Mouse (Mus musculus) heart, postnatal 0 days (tissue): Measurements from ENCODE around the gene Gpr152.

Experiments used
- CTCF ChIP-seq: IDR thresholded peaks from 2 replicates; pipeline ENCODE4 v1.5.1; 2016; ENCODE audit warnings: antibody characterized with exemption, control low read depth, low read depth
- EP300 ChIP-seq: IDR thresholded peaks from 2 replicates; pipeline ENCODE4 v1.6.1; 2016; ENCODE audit warnings: antibody characterized with exemption, low read depth

DNA sequence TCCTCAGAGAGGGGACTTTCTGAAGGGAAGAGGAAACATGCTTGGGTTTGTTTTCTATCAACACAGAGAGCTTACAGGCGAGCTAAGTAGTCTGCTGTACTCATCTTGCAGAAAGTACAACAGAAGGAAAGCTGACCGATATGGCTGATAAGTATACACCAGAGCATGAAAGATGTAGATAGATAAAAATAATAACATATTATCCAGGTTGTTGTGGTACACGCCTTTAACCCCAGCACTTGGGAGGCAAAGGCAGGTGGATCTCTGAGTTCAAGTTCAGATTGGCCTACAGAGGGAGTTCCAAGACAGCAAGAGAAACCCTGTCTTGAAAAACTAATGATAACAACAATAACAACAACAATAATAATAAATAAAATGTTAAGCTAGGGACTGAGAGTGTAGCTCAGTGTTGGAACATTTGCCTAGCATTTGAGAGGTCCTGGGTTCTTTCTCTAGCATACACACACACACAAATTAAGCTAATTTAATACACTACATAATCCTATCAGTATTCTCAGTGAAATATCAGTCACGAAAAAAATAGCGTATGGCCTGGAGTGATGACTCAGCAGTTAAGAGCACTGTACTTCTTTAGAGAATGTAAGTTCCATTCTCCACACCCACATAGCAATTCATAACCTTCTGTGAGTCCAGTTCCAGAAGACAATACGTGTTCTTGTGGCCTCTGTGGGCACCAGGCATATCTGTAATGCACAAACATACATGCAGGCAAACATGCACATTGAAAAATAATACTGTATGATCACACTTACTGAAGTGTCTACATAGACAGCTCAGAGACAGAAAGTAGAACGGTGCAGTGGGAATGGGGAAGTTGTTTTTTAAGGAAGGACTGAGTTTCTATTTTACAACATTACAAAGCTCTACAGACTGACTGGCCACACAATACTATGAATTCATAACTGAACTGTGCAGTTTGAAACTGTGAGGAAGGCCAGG lies 16.9 kb upstream of the Gpr152 start:
- 0 out of 2 replicates have a peak, but pooled peaks have one; percentile 2 for TF ChIP-seq CTCF
- TF ChIP-seq EP300 = no peak
